In genomic region chr8:88451658-88452500, GRCm38 (mm10) we compare ENCODE assay signal across 8 mouse cellular contexts.
A peak's percentile ranks its signal among the peaks of the same experiment; 100 is the strongest.
DNase-seq lines count a peak whose midpoint lies in the region; ATAC-seq lines count a peak whose summit lies in the region.

No protein-coding gene starts in this region.

- 23% methylated on average over 17 of the region's 17 CpGs for WGBS in heart, embryonic 15.5 days
- 21% methylated on average over 17 of the region's 17 CpGs for WGBS in embryonic facial prominence, embryonic 13.5 days
- WGBS in limb, embryonic 11.5 days: 23% methylated on average over 17 of the region's 17 CpGs
- 19% methylated on average over 17 of the region's 17 CpGs for WGBS in midbrain, embryonic 16.5 days

- no peak overlapping the region for H3K9ac ChIP-seq in heart, embryonic 15.5 days
- H3K9ac ChIP-seq in embryonic facial prominence, embryonic 13.5 days: 0 out of 2 replicates have a peak overlapping the region, but pooled peaks have one; percentile 6
- H3K9ac ChIP-seq in limb, embryonic 11.5 days (ENCODE audit: low read length): no peak overlapping the region
- H3K9ac ChIP-seq in midbrain, embryonic 16.5 days (ENCODE audit: low read depth, low read length): no peak overlapping the region

- ATAC-seq in heart, embryonic 15.5 days (replicated peaks; ENCODE audit: insufficient number of reproducible peaks, insufficient read depth, low FRiP score, low read depth): no peak
- no peak for ATAC-seq in embryonic facial prominence, embryonic 13.5 days (ENCODE audit: insufficient number of reproducible peaks, insufficient read depth, low FRiP score, low TSS enrichment, low read depth)
- no peak for ATAC-seq in limb, embryonic 11.5 days (ENCODE audit: insufficient number of reproducible peaks, low FRiP score, low TSS enrichment, low read depth)
- ATAC-seq in midbrain, embryonic 16.5 days: no peak

- H3K36me3 ChIP-seq in heart, embryonic 15.5 days: no peaks in the 10 kb centered on the region
- no peaks in the 10 kb centered on the region for H3K36me3 ChIP-seq in embryonic facial prominence, embryonic 13.5 days
- H3K36me3 ChIP-seq in limb, embryonic 11.5 days (ENCODE audit: control insufficient read depth, insufficient read depth, low read length): no peaks in the 10 kb centered on the region
- no peaks in the 10 kb centered on the region for H3K36me3 ChIP-seq in midbrain, embryonic 16.5 days (ENCODE audit: control insufficient read depth, insufficient read depth, low read length)

- peaks cover 74% of the 10 kb centered on the region for H3K27me3 ChIP-seq in heart, embryonic 15.5 days
- H3K27me3 ChIP-seq in embryonic facial prominence, embryonic 13.5 days: peaks cover 62% of the 10 kb centered on the region
- H3K27me3 ChIP-seq in limb, embryonic 11.5 days (ENCODE audit: control insufficient read depth, insufficient read depth, low read length): no peaks in the 10 kb centered on the region; the same call in 1 of the 2 replicates
- peaks cover 5% of the 10 kb centered on the region; the same call in 1 of the 2 replicates for H3K27me3 ChIP-seq in midbrain, embryonic 16.5 days (ENCODE audit: control insufficient read depth, insufficient read depth, low read depth, low read length)

- H3K9me3 ChIP-seq in heart, embryonic 15.5 days (replicated peaks): no peaks in the 10 kb centered on the region
- H3K9me3 ChIP-seq in embryonic facial prominence, embryonic 13.5 days: no peaks in the 10 kb centered on the region
- 0 out of 2 replicates have a peak, but pooled peaks cover 3% of the 10 kb centered on the region for H3K9me3 ChIP-seq in limb, embryonic 11.5 days (ENCODE audit: control insufficient read depth, low read length)
- no peaks in the 10 kb centered on the region; the same call in 1 of the 2 replicates for H3K9me3 ChIP-seq in midbrain, embryonic 16.5 days (replicated peaks; ENCODE audit: control insufficient read depth, low read length, poor library complexity, severe bottlenecking)

- H3K4me1 ChIP-seq in heart, embryonic 15.5 days (replicated peaks): peaks cover 31% of the 10 kb centered on the region
- H3K4me1 ChIP-seq in embryonic facial prominence, embryonic 13.5 days: peaks cover 45% of the 10 kb centered on the region
- peaks cover 39% of the 10 kb centered on the region for H3K4me1 ChIP-seq in limb, embryonic 11.5 days (ENCODE audit: control insufficient read depth, insufficient read depth, low read length)
- H3K4me1 ChIP-seq in midbrain, embryonic 16.5 days (ENCODE audit: control insufficient read depth, insufficient read depth, low read length): peaks cover 44% of the 10 kb centered on the region

- H3K4me3 ChIP-seq in heart, embryonic 15.5 days: peak overlapping the region; percentile 6
- peak overlapping the region; percentile 7; the same call in 1 of the 2 replicates for H3K4me3 ChIP-seq in embryonic facial prominence, embryonic 13.5 days
- no peak overlapping the region for H3K4me3 ChIP-seq in limb, embryonic 11.5 days (ENCODE audit: low read depth, low read length)
- H3K4me3 ChIP-seq in midbrain, embryonic 16.5 days (ENCODE audit: low read depth, low read length): no peak overlapping the region

- DNase-seq in heart, postnatal 4 days: no peak
- peak; percentile 67 for DNase-seq in limb, embryonic 11.5 days (ENCODE audit: low spot score)
- no peak for DNase-seq in left cerebral cortex, adult 8-10 months (ENCODE audit: low spot score in 2 of 2)
- no peak for DNase-seq in right cerebral cortex, postnatal 14 days
- no peak for DNase-seq in c-Kit-positive CD71-positive TER-119-positive erythroid progenitor cells, embryonic 14.5 days (ENCODE audit: low spot score)

- peak overlapping the region; percentile 38 for H3K4me2 ChIP-seq in heart, embryonic 15.5 days
- peak overlapping the region; percentile 46 for H3K4me2 ChIP-seq in embryonic facial prominence, embryonic 13.5 days
- peak overlapping the region; percentile 25 for H3K4me2 ChIP-seq in limb, embryonic 11.5 days (ENCODE audit: low read depth, severe bottlenecking)
- peak overlapping the region; percentile 18; the same call in 1 of the 2 replicates for H3K4me2 ChIP-seq in midbrain, embryonic 16.5 days (ENCODE audit: low read length)

- H3K27ac ChIP-seq in heart, embryonic 15.5 days: no peak overlapping the region
- H3K27ac ChIP-seq in embryonic facial prominence, embryonic 13.5 days: no peak overlapping the region; the same call in 1 of the 2 replicates
- no peak overlapping the region for H3K27ac ChIP-seq in limb, embryonic 11.5 days (replicated peaks; ENCODE audit: low read depth, low read length)
- no peak overlapping the region for H3K27ac ChIP-seq in midbrain, embryonic 16.5 days (ENCODE audit: low read length)

Comparison
In these comparisons a context has a peak if more than half of its experiments do, and no peak if none do; other contexts are left out.
1. H3K4me3 ChIP-seq: peak in heart, embryonic 15.5 days (single experiment) and embryonic facial prominence, embryonic 13.5 days (single experiment); none in limb, embryonic 11.5 days (single experiment) and midbrain, embryonic 16.5 days (single experiment).
2. Peak in every context shown above with its lines, with median percentiles within 50 percentile points of each other: H3K4me2 ChIP-seq.